Mouse (Mus musculus): Measurements from ENCODE around the gene Hmgn2.

GRCm38 (mm10) chr4:133967138-133967865 is 1.1 kb downstream of the Hmgn2 start:
- TF ChIP-seq CTCF (IDR thresholded peaks at IDR 0.05; ENCODE audit: control insufficient read depth, insufficient read depth, low read length) (no peak), POLR2A (IDR thresholded peaks at IDR 0.05; ENCODE audit: borderline replicate concordance, control insufficient read depth, low read depth, low read length) (peak; percentile 59; the same call in 1 of the 2 replicates)
